Comparison of ENCODE assay signal across 8 mouse cellular contexts in genomic region chr8:83899363-83900252, GRCm38 (mm10). TPM values are rescaled to one million over a fixed set of nuclear protein-coding genes. Genes with fewer than 3 reads are reported as not detected.
DNase-seq lines count a peak whose midpoint lies in the region; ATAC-seq and TF ChIP-seq lines count a peak whose summit lies in the region.

Gene Adgrl1, plus strand, starts transcription at chr8:83900105.

- peak; percentile 97 for DNase-seq in embryonic facial prominence, embryonic 10.5 days (ENCODE audit: low spot score)
- peak; percentile 99 for DNase-seq in heart, adult 11 months
- peak; percentile 85 for DNase-seq in kidney, adult 11 months
- DNase-seq in left cerebral cortex, postnatal 4 days: peak; percentile 98

- 0 out of 2 replicates have a peak, but pooled peaks have one; percentile 11 for TF ChIP-seq CTCF in small intestine, adult 2 months (IDR thresholded peaks at IDR 0.05; ENCODE audit: extremely low read depth, insufficient read length, insufficient replicate concordance, low read depth, low read length)

- ATAC-seq in erythroblast, adult 5-6 weeks (replicated peaks; ENCODE audit: low FRiP score, poor library complexity, severe bottlenecking): no peak
- peak; percentile 88 for ATAC-seq in midbrain, embryonic 12.5 days (ENCODE audit: low FRiP score, low read depth)

- peak within 1 kb of the TSS; percentile 89 for H3K4me2 ChIP-seq in midbrain, embryonic 12.5 days (replicated peaks)

- under 1% methylated on average over 70 of the region's 70 CpGs for WGBS in embryonic facial prominence, embryonic 10.5 days
- under 1% methylated on average over 65 of the region's 70 CpGs for WGBS in midbrain, embryonic 12.5 days
- under 1% methylated on average over 68 of the region's 70 CpGs for WGBS in small intestine, adult 2 months

- peak within 1 kb of the TSS; percentile 94 for H3K9ac ChIP-seq in midbrain, embryonic 12.5 days (replicated peaks)

- H3K4me1 ChIP-seq in erythroblast, embryonic 14.5 days (ENCODE audit: control insufficient read depth): peaks cover 13% of the 10 kb centered on the region
- peaks cover 68% of the 10 kb centered on the region for H3K4me1 ChIP-seq in embryonic facial prominence, embryonic 10.5 days
- peaks cover 54% of the 10 kb centered on the region for H3K4me1 ChIP-seq in midbrain, embryonic 12.5 days
- H3K4me1 ChIP-seq in small intestine, adult 2 months (ENCODE audit: control insufficient read depth, insufficient read depth, insufficient read length, low read length): peaks cover 3% of the 10 kb centered on the region; the same call in 1 of the 2 replicates

- H3K27me3 ChIP-seq in erythroblast, embryonic 14.5 days (ENCODE audit: control insufficient read depth): peaks cover 82% of the 10 kb centered on the region
- H3K27me3 ChIP-seq in embryonic facial prominence, embryonic 10.5 days (replicated peaks; ENCODE audit: low read depth, poor library complexity, severe bottlenecking): peaks cover 37% of the 10 kb centered on the region
- H3K27me3 ChIP-seq in midbrain, embryonic 12.5 days: peaks cover 24% of the 10 kb centered on the region
- peaks cover 20% of the 10 kb centered on the region for H3K27me3 ChIP-seq in small intestine, adult 2 months (ENCODE audit: control insufficient read depth, insufficient read depth, low read length)

- H3K27ac ChIP-seq in embryonic facial prominence, embryonic 10.5 days (replicated peaks): peak within 1 kb of the TSS; percentile 94
- peak within 1 kb of the TSS; percentile 98 for H3K27ac ChIP-seq in midbrain, embryonic 12.5 days (replicated peaks)
- peak within 1 kb of the TSS; percentile 36; the same call in 1 of the 2 replicates for H3K27ac ChIP-seq in small intestine, adult 2 months (ENCODE audit: insufficient read depth, low read depth, low read length)

- H3K4me3 ChIP-seq in erythroblast, embryonic 14.5 days (replicated peaks): peak within 1 kb of the TSS; percentile 61
- peak within 1 kb of the TSS; percentile 93 for H3K4me3 ChIP-seq in embryonic facial prominence, embryonic 10.5 days
- peak within 1 kb of the TSS; percentile 99 for H3K4me3 ChIP-seq in midbrain, embryonic 12.5 days
- peak within 1 kb of the TSS; percentile 77 for H3K4me3 ChIP-seq in small intestine, adult 2 months (ENCODE audit: low read depth, low read length)

- H3K9me3 ChIP-seq in erythroblast, embryonic 14.5 days (ENCODE audit: control insufficient read depth, low read length): no peaks in the 10 kb centered on the region
- no peaks in the 10 kb centered on the region for H3K9me3 ChIP-seq in embryonic facial prominence, embryonic 10.5 days
- no peaks in the 10 kb centered on the region for H3K9me3 ChIP-seq in midbrain, embryonic 12.5 days

- peak; percentile 44 for TF ChIP-seq POLR2A in small intestine, adult 2 months (IDR thresholded peaks at IDR 0.05; ENCODE audit: low read depth, low read length)

- H3K36me3 ChIP-seq in erythroblast, embryonic 14.5 days (ENCODE audit: control insufficient read depth): no peaks in the 10 kb centered on the region
- H3K36me3 ChIP-seq in embryonic facial prominence, embryonic 10.5 days (replicated peaks): no peaks in the 10 kb centered on the region
- H3K36me3 ChIP-seq in midbrain, embryonic 12.5 days: no peaks in the 10 kb centered on the region
- H3K36me3 ChIP-seq in small intestine, adult 2 months (ENCODE audit: control insufficient read depth, insufficient read depth, low read length): no peaks in the 10 kb centered on the region

- intact Hi-C loops in left cerebral cortex, postnatal 4 days (cut with DNase I): loop anchor here (5.0 kb wide), 1 partner anchor 117 kb away; no protein-coding TSS in a partner anchor

RNA-seq across cellular contexts. Expression of gene Adgrl1, which starts in this region (rescaled TPM):
- 0.04 and 0.08 TPM in 2 replicates for polyA plus RNA-seq in erythroblast, embryonic 14.5 days (2012)
- total RNA-seq in erythroblast, adult 5-6 weeks (2015; ENCODE audit: low replicate concordance): 0.58 and 1.7 TPM in 2 replicates
- total RNA-seq in erythroblast, adult 5-6 weeks (2017; ENCODE audit: low replicate concordance): 0.09 and 0.14 TPM in 2 replicates
- 12.4 and 13.9 TPM in 2 replicates for polyA plus RNA-seq in embryonic facial prominence, embryonic 10.5 days (2016; fragmentation: Nextera tagmentation; extraction: Ambion mirVana)
- total RNA-seq in left cerebral cortex, postnatal 4 days (2021): 100 to 1,000 TPM; 398 to 418 TPM
- polyA plus RNA-seq in midbrain, embryonic 12.5 days (2016; fragmentation: Nextera tagmentation; extraction: Ambion mirVana): 30.2 and 30.4 TPM in 2 replicates
- polyA plus RNA-seq in small intestine, adult 2 months (2012; rRNA removed): 16.0 and 19.1 TPM in 2 replicates

Comparison
In these comparisons a context has a peak if more than half of its experiments do, and no peak if none do; other contexts are left out.
1. RNA of gene Adgrl1 (total RNA-seq): 398 to 418 TPM in left cerebral cortex, postnatal 4 days; 0.09 to 1.7 TPM in erythroblast, adult 5-6 weeks; every median in the first group is over 100 times any median in the second.
2. RNA of gene Adgrl1 (polyA plus RNA-seq): 30.2 to 30.4 TPM in midbrain, embryonic 12.5 days, 16.0 to 19.1 TPM in small intestine, adult 2 months and 12.4 to 13.9 TPM in embryonic facial prominence, embryonic 10.5 days; 0.04 to 0.08 TPM in erythroblast, embryonic 14.5 days; every median in the first group is over 10 times any median in the second.
3. H3K27ac ChIP-seq: peak in every context shown above with its lines; median percentile 98 in midbrain, embryonic 12.5 days; 94 in embryonic facial prominence, embryonic 10.5 days; 36 in small intestine, adult 2 months.
4. Peak in every context shown above with its lines, with median percentiles within 50 percentile points of each other: H3K4me3 ChIP-seq and DNase-seq.